In the genomic region with DNA sequence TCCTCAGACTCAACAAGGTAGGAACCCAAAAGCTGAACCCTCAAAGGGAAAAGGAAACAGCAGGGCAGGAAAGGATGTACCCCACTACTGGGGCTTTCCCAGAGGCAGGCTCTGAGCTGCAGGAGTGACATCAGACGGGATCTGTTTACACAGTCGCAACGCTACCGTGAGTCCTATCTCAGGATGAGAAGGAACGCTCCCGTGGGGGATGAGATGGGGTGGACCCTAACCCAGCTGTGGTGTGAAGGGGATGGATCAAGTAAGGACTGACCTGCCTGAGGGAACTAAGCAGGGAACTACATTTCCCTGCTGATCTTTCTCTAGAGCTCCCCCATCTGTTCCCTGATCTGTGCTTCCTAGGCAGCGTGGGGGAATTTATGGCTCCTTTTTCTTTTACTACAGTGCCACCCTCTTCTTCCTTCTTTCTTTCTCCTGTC, we compare ENCODE assay signal across 8 mouse cellular contexts. TPM values are rescaled to one million over a fixed set of nuclear protein-coding genes. Genes with fewer than 3 reads are reported as not detected.
DNase-seq lines count a peak whose midpoint lies in the region; ATAC-seq and TF ChIP-seq lines count a peak whose summit lies in the region.

A gene (plus strand): TSS at position 101 of the 437 bp plus-strand sequence.

- no peak within 1 kb of the TSS for H3K27ac ChIP-seq in ES-E14 (ENCODE audit: insufficient read depth, low read depth, low read length, poor library complexity, severe bottlenecking)
- no peak within 1 kb of the TSS for H3K27ac ChIP-seq in hindbrain, embryonic 11.5 days (ENCODE audit: low read depth, low read length)
- H3K27ac ChIP-seq in midbrain, embryonic 12.5 days (replicated peaks), result no peak within 1 kb of the TSS

- 1% methylated on average over 7 of the region's 7 CpGs for WGBS in hindbrain, embryonic 11.5 days
- WGBS in midbrain, embryonic 12.5 days, result 3% methylated on average over 7 of the region's 7 CpGs

- ATAC-seq in frontal cortex, adult (ENCODE audit: low TSS enrichment), result peak; percentile 33; the same call in 1 of the 2 replicates
- no peak for ATAC-seq in hindbrain, embryonic 11.5 days (ENCODE audit: low FRiP score)
- ATAC-seq in midbrain, embryonic 12.5 days (ENCODE audit: low FRiP score, low read depth), result no peak

- peaks cover 10 to 36% of the 10 kb centered on the region in 2 experiments for H3K4me1 ChIP-seq in ES-E14 (ENCODE audit: control insufficient read depth in 2 of 2, insufficient read depth in 2 of 2, low read length in 2 of 2, poor library complexity in 1 of 2)
- peaks cover 7% of the 10 kb centered on the region; the same call in 1 of the 2 replicates for H3K4me1 ChIP-seq in hindbrain, embryonic 11.5 days (replicated peaks; ENCODE audit: control insufficient read depth, insufficient read depth, low read length)
- peaks cover 14% of the 10 kb centered on the region for H3K4me1 ChIP-seq in midbrain, embryonic 12.5 days

- H3K9me3 ChIP-seq in ES-E14 (ENCODE audit: control insufficient read depth, insufficient read depth, low read depth, low read length), result no peaks in the 10 kb centered on the region
- no peaks in the 10 kb centered on the region for H3K9me3 ChIP-seq in hindbrain, embryonic 11.5 days (ENCODE audit: control insufficient read depth, low read length)
- H3K9me3 ChIP-seq in midbrain, embryonic 12.5 days, result no peaks in the 10 kb centered on the region

- peak within 1 kb of the TSS; percentile 46 for H3K9ac ChIP-seq in ES-E14 (ENCODE audit: insufficient read depth, low read depth, low read length, poor library complexity, severe bottlenecking)
- H3K9ac ChIP-seq in hindbrain, embryonic 11.5 days (ENCODE audit: low read depth, low read length), result 0 out of 2 replicates have a peak within 1 kb of the TSS, but pooled peaks have one; percentile 20
- H3K9ac ChIP-seq in midbrain, embryonic 12.5 days (replicated peaks), result peak within 1 kb of the TSS; percentile 34; the same call in 1 of the 2 replicates

- H3K4me2 ChIP-seq in hindbrain, embryonic 11.5 days (replicated peaks; ENCODE audit: low read depth, low read length), result 0 out of 2 replicates have a peak within 1 kb of the TSS, but pooled peaks have one; percentile 17
- peak within 1 kb of the TSS; percentile 29 for H3K4me2 ChIP-seq in midbrain, embryonic 12.5 days (replicated peaks)

- no peak for DNase-seq in ES-E14 (ENCODE audit: low read depth, low spot score)
- no peak for DNase-seq in adrenal gland, adult 8-10 months
- peak; percentile 33 for DNase-seq in hindbrain, embryonic 11.5 days (ENCODE audit: low spot score)
- peak; percentile 41 to 59 for DNase-seq in layer of hippocampus, postnatal 14 days (ENCODE audit: low spot score in 2 of 2)
- DNase-seq in yolk sac, embryonic 10.5 days (ENCODE audit: low spot score), result no peak
- no peak for DNase-seq in cerebellum, adult 9-11 months

- H3K4me3 ChIP-seq in ES-E14 (ENCODE audit: insufficient read depth in 1 of 2, low read depth in 1 of 2, low read length in 2 of 2, poor library complexity in 1 of 2, severe bottlenecking in 1 of 2), result peak within 1 kb of the TSS; percentile 46 to 51; a peak in 2 of 4 replicates
- H3K4me3 ChIP-seq in hindbrain, embryonic 11.5 days (ENCODE audit: low read depth, low read length), result no peak within 1 kb of the TSS
- no peak within 1 kb of the TSS for H3K4me3 ChIP-seq in midbrain, embryonic 12.5 days

- in situ Hi-C loops in ES-E14 (cut with MboI; ENCODE audit: low sequenced_read_pairs in 2 of 2, unreplicated experiment in 2 of 2), result no loop called here

- no peaks in the 10 kb centered on the region for H3K36me3 ChIP-seq in ES-E14 (ENCODE audit: control insufficient read depth, insufficient read depth, low read length, poor library complexity, severe bottlenecking)
- no peaks in the 10 kb centered on the region for H3K36me3 ChIP-seq in hindbrain, embryonic 11.5 days (ENCODE audit: control insufficient read depth, insufficient read depth, low read length)
- H3K36me3 ChIP-seq in midbrain, embryonic 12.5 days, result no peaks in the 10 kb centered on the region

- no peaks in the 10 kb centered on the region for H3K27me3 ChIP-seq in hindbrain, embryonic 11.5 days (ENCODE audit: control insufficient read depth, insufficient read depth, low read length)
- no peaks in the 10 kb centered on the region for H3K27me3 ChIP-seq in midbrain, embryonic 12.5 days

TF ChIP-seq in ES-E14, 5 proteins besides CTCF, POLR2A, EP300 and RAD21:
- TF ChIP-seq CHD2 (IDR thresholded peaks at IDR 0.05; ENCODE audit: low read depth, low read length) (no peak), ZC3H11A (IDR thresholded peaks at IDR 0.05; ENCODE audit: borderline replicate concordance, low read depth, low read length) (no peak), ZNF384 (IDR thresholded peaks at IDR 0.05; ENCODE audit: low read depth, low read length) (no peak), HCFC1 (IDR thresholded peaks at IDR 0.05; ENCODE audit: borderline replicate concordance, insufficient read depth, low read length) (no peak)
TF ChIP-seq in ES-E14: peak in this region for 0.

RNA-seq across cellular contexts. Expression of the gene that starts here (rescaled TPM):
- total RNA-seq in ES-E14 (2012; rRNA removed), result 47.6 and 51.1 TPM in 2 replicates
- total RNA-seq in adrenal gland, adult 8-10 months (2022), result 10 to 100 TPM; 26.2 to 34.8 (median 30.9) TPM
- polyA plus RNA-seq in hindbrain, embryonic 11.5 days (2014; fragmentation: Nextera tagmentation; extraction: Ambion mirVana), result 71.3 and 72.2 TPM in 2 replicates
- 10 to 100 TPM; 39.1 to 44.7 TPM for total RNA-seq in layer of hippocampus, postnatal 14 days (2021)
- 68.8 and 69.6 TPM in 2 replicates for polyA plus RNA-seq in midbrain, embryonic 12.5 days (2016; fragmentation: Nextera tagmentation; extraction: Ambion mirVana)

Comparison
In these comparisons a context has a peak if more than half of its experiments do, and no peak if none do; other contexts are left out.
1. DNase-seq: peak in hindbrain, embryonic 11.5 days (single experiment) and layer of hippocampus, postnatal 14 days (2 of 2); none in ES-E14 (single experiment), adrenal gland, adult 8-10 months (single experiment), yolk sac, embryonic 10.5 days (single experiment) and cerebellum, adult 9-11 months (single experiment).
2. H3K4me3 ChIP-seq: peak in ES-E14 (2 of 2); none in hindbrain, embryonic 11.5 days (single experiment) and midbrain, embryonic 12.5 days (single experiment).
3. Peak in every context shown above with its lines, with median percentiles within 50 percentile points of each other: H3K9ac ChIP-seq.